Mouse (Mus musculus) small intestine, adult 2 months (tissue): Measurements from ENCODE around the gene Neurl1a. TPM values are rescaled to one million over a fixed set of nuclear protein-coding genes. Genes with fewer than 3 reads are reported as not detected.

ENCODE experiments used
- H3K27ac ChIP-seq: fragments of 200-500 bp; 2 replicates; pipeline ENCODE4 v1.5.1; 2012; ENCODE audit warnings: low read depth, low read length, control low read depth, inconsistent platforms; ENCODE audit not compliant: insufficient read depth
- H3K27me3 ChIP-seq: fragments of 200-500 bp; 2 replicates; pipeline ENCODE4 v1.6.1; 2012; ENCODE audit warnings: mild to moderate bottlenecking, moderate library complexity, low read length, inconsistent platforms; ENCODE audit not compliant: control insufficient read depth, insufficient read depth
- H3K36me3 ChIP-seq: fragments of 200-500 bp; 2 replicates; pipeline ENCODE4 v1.6.1; 2012; ENCODE audit warnings: mild to moderate bottlenecking, low read length, control low read depth, inconsistent platforms; ENCODE audit not compliant: control insufficient read depth, insufficient read depth
- H3K4me1 ChIP-seq: fragments of 200-500 bp; 2 replicates; pipeline ENCODE4 v1.6.1; 2012; ENCODE audit warnings: low read length, inconsistent platforms, mixed read lengths; ENCODE audit not compliant: control insufficient read depth, insufficient read depth, insufficient read length
- H3K4me3 ChIP-seq: fragments of 200-500 bp; 2 replicates; pipeline ENCODE4 v1.5.1; 2012; ENCODE audit warnings: low read depth, mild to moderate bottlenecking, control low read depth, inconsistent platforms, low read length, moderate library complexity
- CTCF ChIP-seq: fragments of 200-500 bp; IDR thresholded peaks from 2 replicates; pipeline ENCODE4 v1.5.1; 2012; ENCODE audit warnings: low read depth, mild to moderate bottlenecking, control low read depth, inconsistent platforms, low read length, moderate library complexity, mixed read lengths; ENCODE audit not compliant: insufficient replicate concordance, insufficient read length; ENCODE audit errors: extremely low read depth
- POLR2A ChIP-seq: fragments of 200-500 bp; IDR thresholded peaks from 2 replicates; pipeline ENCODE4 v1.6.1; 2012; ENCODE audit warnings: low read depth, mild to moderate bottlenecking, control low read depth, inconsistent platforms, low read length, moderate library complexity
- WGBS: fragments of 180-500 bp; shearing (Covaris S2); methylation state at CpG from one replicate; pipeline ENCODE4 v1.1.7; 2018; 5-methylcytosine and 5-hydroxymethylcytosine counted together
- polyA plus RNA-seq: library from polyadenylated mRNA; depleted of rRNA; stranded (reverse); fragments of >200 nt; gene quantifications from 2 replicates; pipeline ENCODE4 v1.2.3, GENCODE M21; 2012; rRNA removed

Neurl1a gene
- polyA plus RNA-seq, 1 experiment = 6.7 TPM

GRCm38 (mm10) chr19:47304170-47304745, 125.6 kb downstream of the Neurl1a start:
- WGBS = 89% methylated on average over 5 of the region's 5 CpGs
- Histone ChIP-seq H3K4me3 (no peak overlapping the region), H3K27ac (no peak overlapping the region), H3K4me1 (peaks cover 2% of the 10 kb centered on the region), H3K27me3 (no peaks in the 10 kb centered on the region), H3K36me3 (no peaks in the 10 kb centered on the region)
- TF ChIP-seq CTCF = no peak
- TF ChIP-seq POLR2A = no peak

- Histone ChIP-seq H3K36me3 (no peaks in the 10 kb centered on the region), H3K27me3 (no peaks in the 10 kb centered on the region), H3K27ac (no peak overlapping the region), H3K4me1 (peaks cover 2% of the 10 kb centered on the region), H3K4me3 (no peak overlapping the region)
- 67% methylated on average over 10 of the region's 10 CpGs for WGBS
- TF ChIP-seq POLR2A = no peak
- TF ChIP-seq CTCF = no peak
These were observed 126.8 kb downstream of the Neurl1a start for GRCm38 (mm10) chr19:47305401-47305800.

GRCm38 (mm10) chr19:47306128-47306916, 127.7 kb downstream of the Neurl1a start:
- 88% methylated on average over 14 of the region's 14 CpGs for WGBS
- Histone ChIP-seq H3K27ac (no peak overlapping the region), H3K27me3 (no peaks in the 10 kb centered on the region), H3K4me1 (peaks cover 2% of the 10 kb centered on the region; the same call in 1 of the 2 replicates), H3K4me3 (no peak overlapping the region), H3K36me3 (no peaks in the 10 kb centered on the region)
- no peak for TF ChIP-seq POLR2A
- no peak for TF ChIP-seq CTCF

- H3K27ac ChIP-seq = no peak overlapping the region
- WGBS = 78% methylated on average over 8 of the region's 8 CpGs
These were observed 128.3 kb downstream of the Neurl1a start for GRCm38 (mm10) chr19:47306917-47307315.

More at GRCm38 (mm10) chr19:47306917-47307315, 128.3 kb downstream of the Neurl1a start:
- peaks cover 2% of the 10 kb centered on the region; the same call in 1 of the 2 replicates for H3K4me1 ChIP-seq
- no peaks in the 10 kb centered on the region for H3K36me3 ChIP-seq
- TF ChIP-seq POLR2A (no peak), CTCF (no peak)
- no peaks in the 10 kb centered on the region for H3K27me3 ChIP-seq
- H3K4me3 ChIP-seq = no peak overlapping the region

Other genes starting within 250 kb of the Neurl1a start
- gene Ina, start 164.1 kb upstream of the Neurl1a start, polyA plus RNA-seq = 0.39 and 0.53 TPM in 2 replicates
- gene Nt5c2, start 163.7 kb upstream of the Neurl1a start, polyA plus RNA-seq = 4.4 and 6.1 TPM in 2 replicates
- gene Pcgf6, start 127.9 kb upstream of the Neurl1a start, polyA plus RNA-seq = 4.1 and 4.4 TPM in 2 replicates
- 2.1 and 3.2 TPM in 2 replicates for gene Taf5, start 111.1 kb upstream of the Neurl1a start, polyA plus RNA-seq
- 17.8 and 34.7 TPM in 2 replicates for gene Usmg5, start 88.2 kb upstream of the Neurl1a start, polyA plus RNA-seq
- gene Pdcd11, start 88.1 kb upstream of the Neurl1a start, polyA plus RNA-seq = 2.8 and 4.3 TPM in 2 replicates
- gene Calhm2, start 40.5 kb upstream of the Neurl1a start, polyA plus RNA-seq = 3.6 and 6.1 TPM in 2 replicates
- gene Calhm1, start 34.6 kb upstream of the Neurl1a start, polyA plus RNA-seq = not detected in 2 replicates
- gene Calhm3, start 21.1 kb upstream of the Neurl1a start, polyA plus RNA-seq = 0.27 TPM in 1 of 2 replicates, not detected in the other